In the genomic region with DNA sequence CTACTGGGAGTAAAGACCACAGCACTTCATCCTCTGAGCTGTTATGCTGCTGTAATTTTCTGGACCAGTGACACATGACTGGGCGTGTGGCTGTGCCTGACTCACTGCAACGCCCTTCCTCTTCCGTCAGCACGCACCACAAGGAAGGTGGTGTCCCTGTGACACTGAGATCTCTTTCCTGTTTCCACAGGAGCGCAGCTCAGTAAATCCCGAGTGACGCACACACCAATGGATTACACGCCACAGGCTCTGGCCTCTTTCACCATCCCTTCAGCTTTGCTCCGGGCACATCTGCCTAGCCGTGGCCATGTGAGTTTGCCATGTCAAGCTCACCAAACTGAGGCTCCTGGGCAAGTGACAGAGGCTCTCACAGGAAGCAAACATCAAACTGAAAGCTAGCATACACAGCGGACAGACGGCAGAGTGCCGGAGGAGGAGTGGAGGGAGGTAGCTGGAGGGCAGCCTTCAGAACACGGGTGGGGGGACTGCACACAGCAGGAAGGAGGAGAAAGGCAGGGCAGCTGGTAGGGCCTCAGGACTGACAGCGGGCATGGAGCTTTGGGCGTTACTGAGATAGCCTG, we compare ENCODE assay signal across 8 mouse cellular contexts. TPM values are rescaled to one million over a fixed set of nuclear protein-coding genes. Genes with fewer than 3 reads are reported as not detected.
A peak's percentile ranks its signal among the peaks of the same experiment; 100 is the strongest.
DNase-seq lines count a peak whose midpoint lies in the region; ATAC-seq lines count a peak whose summit lies in the region.

No protein-coding gene starts in this region.

- 69% methylated on average over 16 of the region's 16 CpGs for WGBS in heart, embryonic 13.5 days
- 69% methylated on average over 16 of the region's 16 CpGs for WGBS in neural tube, embryonic 15.5 days

- no peaks in the 10 kb centered on the region for H3K27me3 ChIP-seq in heart, embryonic 13.5 days (replicated peaks)
- H3K27me3 ChIP-seq in neural tube, embryonic 15.5 days (replicated peaks), result no peaks in the 10 kb centered on the region

- no peak for ATAC-seq in heart, embryonic 13.5 days (ENCODE audit: extremely low read depth, insufficient number of reproducible peaks, low FRiP score, low TSS enrichment)
- no peak for ATAC-seq in neural tube, embryonic 15.5 days (ENCODE audit: low FRiP score)

- peaks cover 47% of the 10 kb centered on the region for H3K4me1 ChIP-seq in heart, embryonic 13.5 days
- peaks cover 22% of the 10 kb centered on the region for H3K4me1 ChIP-seq in neural tube, embryonic 15.5 days

- peak overlapping the region; percentile 62 for H3K9ac ChIP-seq in heart, embryonic 13.5 days
- no peak overlapping the region for H3K9ac ChIP-seq in neural tube, embryonic 15.5 days (replicated peaks)

- peak overlapping the region; percentile 40 for H3K4me2 ChIP-seq in heart, embryonic 13.5 days
- H3K4me2 ChIP-seq in neural tube, embryonic 15.5 days, result no peak overlapping the region

- no peaks in the 10 kb centered on the region for H3K9me3 ChIP-seq in heart, embryonic 13.5 days
- H3K9me3 ChIP-seq in neural tube, embryonic 15.5 days (replicated peaks), result no peaks in the 10 kb centered on the region

- DNase-seq in urinary bladder, adult 18-20 months (ENCODE audit: low spot score in 2 of 2), result peak; percentile 39 to 70
- DNase-seq in urinary bladder, adult 2 months (ENCODE audit: low spot score), result no peak
- peak; percentile 51 to 67 for DNase-seq in kidney, postnatal 4 days
- no peak for DNase-seq in cerebellum, postnatal 4 days (ENCODE audit: low spot score in 2 of 2)
- DNase-seq in right cerebral cortex, postnatal 25 days, result no peak
- no peak for DNase-seq in cerebellum, adult 8-10 months

- H3K27ac ChIP-seq in heart, embryonic 13.5 days (replicated peaks), result peak overlapping the region; percentile 69
- 0 out of 2 replicates have a peak overlapping the region, but pooled peaks have one; percentile 48 for H3K27ac ChIP-seq in neural tube, embryonic 15.5 days (replicated peaks)

- H3K36me3 ChIP-seq in heart, embryonic 13.5 days, result no peaks in the 10 kb centered on the region
- no peaks in the 10 kb centered on the region for H3K36me3 ChIP-seq in neural tube, embryonic 15.5 days

- peak overlapping the region; percentile 9; the same call in 1 of the 2 replicates for H3K4me3 ChIP-seq in heart, embryonic 13.5 days
- H3K4me3 ChIP-seq in neural tube, embryonic 15.5 days (replicated peaks), result no peak overlapping the region

RNA-seq across cellular contexts. Expression of a gene that starts 15.4 kb away (rescaled TPM):
- 0.01 and 0.06 TPM in 2 replicates for polyA plus RNA-seq in urinary bladder, adult 2 months (2012; rRNA removed)
- 0.05 and 0.10 TPM in 2 replicates for polyA plus RNA-seq in heart, embryonic 13.5 days (2015; fragmentation: Nextera tagmentation; extraction: Ambion mirVana)
- polyA plus RNA-seq in neural tube, embryonic 15.5 days (2015; fragmentation: Nextera tagmentation; extraction: Ambion mirVana), result 0.19 and 0.28 TPM in 2 replicates

Comparison
In these comparisons a context has a peak if more than half of its experiments do, and no peak if none do; other contexts are left out.
1. DNase-seq: peak in urinary bladder, adult 18-20 months (2 of 2) and kidney, postnatal 4 days (2 of 2); none in urinary bladder, adult 2 months (single experiment), cerebellum, postnatal 4 days (0 of 2), right cerebral cortex, postnatal 25 days (single experiment) and cerebellum, adult 8-10 months (single experiment).